Mouse (Mus musculus) lung, embryonic 14.5 days (tissue): ENCODE results near the gene Fam180a. TPM values are rescaled to one million over a fixed set of nuclear protein-coding genes. Genes with fewer than 3 reads are reported as not detected.

Experiments used
- ATAC-seq: fragments of 200-750 bp; cut with Nextera tagmentation; 2 replicates; pipeline ENCODE4 v1.8.0; 2017; ENCODE audit warnings: mild to moderate bottlenecking, moderate TSS enrichment, moderate library complexity; ENCODE audit not compliant: insufficient read depth
- DNase-seq: peaks from one replicate; pipeline ENCODE4 v3.0.0-alpha.2; 2015
- H3K27ac ChIP-seq: fragments of 300-500 bp; sonication (generic); 2 replicates; pipeline ENCODE4 v1.5.1; 2014; ENCODE audit warnings: low read depth, mild to moderate bottlenecking, moderate library complexity
- H3K27me3 ChIP-seq: fragments of 300-500 bp; sonication (generic); 2 replicates; pipeline ENCODE4 v1.6.1; 2014; ENCODE audit warnings: low read length, control low read depth; ENCODE audit not compliant: insufficient read depth
- H3K36me3 ChIP-seq: fragments of 300-500 bp; sonication (generic); 2 replicates; pipeline ENCODE4 v1.6.1; 2014; ENCODE audit warnings: control low read depth; ENCODE audit not compliant: insufficient read depth
- H3K4me1 ChIP-seq: fragments of 300-500 bp; sonication (generic); 2 replicates; pipeline ENCODE4 v1.6.1; 2014; ENCODE audit warnings: antibody characterized with exemption, control low read depth; ENCODE audit not compliant: insufficient read depth
- H3K4me2 ChIP-seq: fragments of 300-500 bp; sonication (generic); 2 replicates; pipeline ENCODE4 v1.6.1; 2014; ENCODE audit warnings: mild to moderate bottlenecking
- H3K4me3 ChIP-seq: fragments of 300-500 bp; sonication (generic); 2 replicates; pipeline ENCODE4 v1.5.1; 2014; ENCODE audit warnings: low read depth, low read length
- H3K9ac ChIP-seq: fragments of 300-500 bp; sonication (generic); 2 replicates; pipeline ENCODE4 v1.6.1; 2014
- H3K9me3 ChIP-seq: fragments of 300-500 bp; sonication (generic); 2 replicates; pipeline ENCODE4 v1.6.1; 2016; ENCODE audit warnings: low read depth, low read length, control low read depth
- CTCF ChIP-seq: IDR thresholded peaks from 2 replicates; pipeline ENCODE4 v1.5.1; 2016; ENCODE audit warnings: antibody characterized with exemption, low read depth
- WGBS: fragments of 180-500 bp; shearing (Covaris S2); extraction: QIAGEN DNeasy Blood & Tissue Kit; methylation state at CpG from one replicate; pipeline ENCODE4 v1.1.7; 2014; 5-methylcytosine and 5-hydroxymethylcytosine counted together
- polyA plus RNA-seq: library from polyadenylated mRNA; unstranded; fragments of >200 nt; fragmentation: Nextera tagmentation; extraction: Ambion mirVana; gene quantifications from 2 replicates; pipeline ENCODE4 v1.2.1, GENCODE M21; 2014

Gene Fam180a
- polyA plus RNA-seq, 1 experiment from 2014 or later: 0.74 TPM

DNA sequence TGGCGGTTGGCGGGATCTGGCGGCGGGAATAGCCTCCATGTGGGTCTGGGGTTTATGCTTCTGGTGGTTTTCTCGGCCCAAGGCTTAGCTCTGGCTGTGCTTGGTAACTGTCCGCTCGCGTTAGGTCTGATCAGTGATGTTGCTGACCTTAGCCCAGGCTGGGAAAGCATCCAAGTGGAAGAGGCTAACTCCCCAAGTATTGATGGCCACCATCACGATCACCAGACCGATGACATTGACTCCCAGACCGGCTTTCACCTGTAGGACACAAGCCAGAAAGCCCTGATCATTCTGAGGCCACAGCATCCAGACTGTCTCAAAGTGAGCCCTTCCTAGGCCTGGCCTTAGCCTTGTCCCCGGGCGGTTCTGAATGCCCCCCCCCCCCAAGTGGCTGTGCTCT lies 57.2 kb downstream of the Fam180a start:
- Histone ChIP-seq H3K9ac (no peak overlapping the region), H3K4me2 (no peak overlapping the region), H3K27ac (no peak overlapping the region), H3K9me3 (no peaks in the 10 kb centered on the region), H3K4me1 (no peaks in the 10 kb centered on the region), H3K36me3 (0 out of 2 replicates have a peak, but pooled peaks cover under 1% of the 10 kb centered on the region), H3K27me3 (no peaks in the 10 kb centered on the region), H3K4me3 (no peak overlapping the region)
- ATAC-seq (no peak), DNase-seq (no peak)
- WGBS: 92% methylated on average over 13 of the region's 13 CpGs
- TF ChIP-seq CTCF: no peak

DNA sequence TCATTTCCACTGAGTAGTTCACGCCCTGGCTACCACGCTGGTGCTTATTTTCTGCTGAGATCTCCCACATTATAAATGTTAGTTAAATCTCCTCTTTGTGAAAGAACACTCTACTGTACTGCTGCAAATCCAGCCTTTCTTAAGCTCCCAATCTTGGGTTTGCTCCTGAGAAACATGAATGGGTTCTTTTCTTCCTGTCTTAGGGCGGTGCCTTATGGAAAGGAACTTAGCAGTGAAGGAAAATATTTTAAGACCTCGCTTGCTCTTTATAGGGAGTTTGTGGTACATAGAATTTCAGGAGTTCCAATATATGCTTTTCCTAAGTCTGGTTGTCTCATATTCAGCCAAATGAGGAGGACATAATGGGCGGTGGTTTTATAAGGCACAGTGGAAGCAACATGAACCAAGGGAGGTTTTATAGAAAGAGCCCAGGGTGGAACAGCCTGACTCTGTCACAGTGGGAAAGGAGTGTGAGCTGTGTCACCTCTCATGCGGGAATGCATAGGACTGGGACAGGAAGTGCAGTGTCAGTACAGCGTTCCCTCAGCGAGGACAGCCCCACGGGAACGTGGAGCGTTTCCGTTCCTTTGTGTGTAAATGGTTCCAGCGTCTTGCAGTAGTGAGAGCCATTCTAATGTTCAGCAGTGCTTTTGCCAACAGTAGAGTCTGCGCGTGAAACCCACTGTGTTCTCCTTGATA lies 60.2 kb downstream of the Fam180a start:
- Histone ChIP-seq H3K4me3 (no peak overlapping the region), H3K9me3 (no peaks in the 10 kb centered on the region), H3K36me3 (peaks cover 27% of the 10 kb centered on the region), H3K27me3 (no peaks in the 10 kb centered on the region), H3K9ac (no peak overlapping the region), H3K4me2 (no peak overlapping the region), H3K27ac (no peak overlapping the region), H3K4me1 (no peaks in the 10 kb centered on the region)
- no peak for TF ChIP-seq CTCF
- DNase-seq (no peak), ATAC-seq (no peak)
- 83% methylated on average over 15 of the region's 15 CpGs for WGBS

Other genes with a start within 250 kb of the Fam180a start
- gene Cnot4, start 192.4 kb downstream of the Fam180a start, polyA plus RNA-seq: 31.8 and 31.9 TPM in 2 replicates
- gene Nup205, start 148.7 kb downstream of the Fam180a start, polyA plus RNA-seq: 58.3 and 65.3 TPM in 2 replicates
- 0.12 and 0.24 TPM in 2 replicates for gene Slc13a4, start 18.0 kb downstream of the Fam180a start, polyA plus RNA-seq
- gene Mtpn, start 213.7 kb upstream of the Fam180a start, polyA plus RNA-seq: 128 and 137 TPM in 2 replicates